Mouse (Mus musculus): ENCODE data around the gene Ubac2. TPM values are rescaled to one million over a fixed set of nuclear protein-coding genes. Genes with fewer than 3 reads are reported as not detected.

Gene Ubac2
- polyA plus RNA-seq, 1 experiment from 2014 or later, result 38.5 TPM

DNA sequence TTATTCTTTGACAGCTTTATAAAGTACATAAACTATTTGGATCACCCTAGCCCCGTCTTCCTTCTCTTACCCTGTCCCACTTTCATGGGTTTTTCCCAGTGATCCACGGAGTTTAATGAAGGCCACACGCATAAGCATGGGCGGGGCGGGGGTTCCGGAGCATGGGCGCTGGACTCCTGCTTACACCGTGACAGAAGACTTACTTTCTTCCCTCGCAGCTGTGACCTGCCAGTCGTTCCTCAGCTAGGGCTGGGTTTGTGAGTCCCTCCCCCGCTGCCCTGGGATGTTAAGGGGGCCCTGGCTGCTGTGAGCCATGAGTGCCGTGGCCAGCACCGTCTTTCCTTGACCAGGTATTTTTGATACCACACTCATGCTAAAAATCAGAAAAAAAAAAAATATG, 134.4 kb downstream of the Ubac2 start:
- ATAC-seq (ENCODE audit: low FRiP score, low TSS enrichment) (no peak), DNase-seq (ENCODE audit: low spot score) (no peak)
- H3K4me2 ChIP-seq (replicated peaks; ENCODE audit: low read depth), result no peak overlapping the region
- H3K9me3 ChIP-seq (ENCODE audit: control insufficient read depth, low read length), result no peaks in the 10 kb centered on the region
- WGBS, result 64% methylated on average over 13 of the region's 13 CpGs
- H3K27me3 ChIP-seq (ENCODE audit: control insufficient read depth, insufficient read depth, low read length), result no peaks in the 10 kb centered on the region
- H3K4me1 ChIP-seq (replicated peaks; ENCODE audit: control insufficient read depth, insufficient read depth), result no peaks in the 10 kb centered on the region
- no peak overlapping the region for H3K4me3 ChIP-seq (ENCODE audit: low read depth, low read length)
- TF ChIP-seq EP300 (optimal IDR thresholded peaks at IDR 0.05) (no peak), CTCF (IDR thresholded peaks at IDR 0.05; ENCODE audit: low read depth) (no peak)
- H3K36me3 ChIP-seq (ENCODE audit: control insufficient read depth, insufficient read depth, low read length), result no peaks in the 10 kb centered on the region
- H3K9ac ChIP-seq (ENCODE audit: low read length), result no peak overlapping the region
- no peak overlapping the region for H3K27ac ChIP-seq (replicated peaks)

DNA sequence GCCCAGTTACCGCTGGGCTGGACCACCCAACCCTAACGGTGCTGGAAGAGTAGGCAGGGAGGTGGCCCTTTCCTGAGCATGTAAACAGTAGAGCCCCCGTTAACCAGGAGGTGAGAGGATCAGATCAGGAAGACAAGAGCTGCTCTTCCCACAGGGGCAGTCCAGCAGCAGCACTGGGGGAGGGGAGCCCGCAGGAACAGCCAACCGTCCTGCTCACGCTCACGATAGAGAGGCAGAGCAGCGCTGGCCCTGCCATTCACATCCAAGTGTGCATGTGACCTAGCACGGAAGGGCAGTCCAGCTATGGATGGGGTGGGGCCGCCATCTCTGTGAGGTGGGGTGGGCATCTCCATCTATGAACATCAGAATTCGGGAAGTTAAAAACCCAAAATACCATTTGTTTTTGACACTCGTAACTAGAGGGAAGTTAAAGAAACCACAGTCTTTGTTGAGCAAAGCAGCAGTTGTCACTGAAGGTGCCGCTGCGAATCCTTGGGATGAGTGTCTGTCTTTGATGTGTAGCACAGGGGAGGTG, 135.1 kb downstream of the Ubac2 start:
- Histone ChIP-seq H3K4me1 (replicated peaks; ENCODE audit: control insufficient read depth, insufficient read depth) (no peaks in the 10 kb centered on the region), H3K27me3 (ENCODE audit: control insufficient read depth, insufficient read depth, low read length) (no peaks in the 10 kb centered on the region), H3K9ac (ENCODE audit: low read length) (no peak overlapping the region), H3K4me3 (ENCODE audit: low read depth, low read length) (no peak overlapping the region), H3K4me2 (replicated peaks; ENCODE audit: low read depth) (no peak overlapping the region), H3K27ac (replicated peaks) (no peak overlapping the region), H3K9me3 (ENCODE audit: control insufficient read depth, low read length) (no peaks in the 10 kb centered on the region), H3K36me3 (ENCODE audit: control insufficient read depth, insufficient read depth, low read length) (no peaks in the 10 kb centered on the region)
- WGBS, result 78% methylated on average over 14 of the region's 14 CpGs
- TF ChIP-seq EP300 (optimal IDR thresholded peaks at IDR 0.05) (no peak), CTCF (IDR thresholded peaks at IDR 0.05; ENCODE audit: low read depth) (no peak)
- no peak for ATAC-seq (ENCODE audit: low FRiP score, low TSS enrichment)
- DNase-seq (ENCODE audit: low spot score), result no peak

DNA sequence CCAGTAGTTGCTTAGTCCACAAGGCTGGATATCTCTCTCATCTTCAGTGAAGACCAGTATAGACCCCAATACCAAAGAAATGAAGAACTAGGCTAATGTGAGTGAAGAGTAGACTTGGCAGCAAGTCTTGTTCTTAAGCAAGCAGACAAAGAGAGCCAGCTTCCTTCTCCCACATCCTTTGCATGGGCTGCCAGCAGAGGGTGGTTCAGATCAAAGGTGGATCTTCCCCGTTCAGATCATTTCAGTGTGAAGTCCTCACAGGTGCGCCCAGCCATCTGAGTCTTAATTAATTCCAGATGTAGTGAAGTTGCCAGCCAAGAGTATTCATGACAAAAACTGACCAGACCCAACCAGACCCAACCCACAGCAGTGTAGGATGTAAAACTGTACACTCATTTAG, 139.5 kb downstream of the Ubac2 start:
- Histone ChIP-seq H3K9ac (ENCODE audit: low read length) (no peak overlapping the region), H3K4me2 (replicated peaks; ENCODE audit: low read depth) (no peak overlapping the region), H3K4me1 (replicated peaks; ENCODE audit: control insufficient read depth, insufficient read depth) (no peaks in the 10 kb centered on the region), H3K4me3 (ENCODE audit: low read depth, low read length) (no peak overlapping the region), H3K27ac (replicated peaks) (no peak overlapping the region), H3K27me3 (ENCODE audit: control insufficient read depth, insufficient read depth, low read length) (no peaks in the 10 kb centered on the region), H3K9me3 (ENCODE audit: control insufficient read depth, low read length) (no peaks in the 10 kb centered on the region), H3K36me3 (ENCODE audit: control insufficient read depth, insufficient read depth, low read length) (peaks cover 12% of the 10 kb centered on the region; the same call in 1 of the 2 replicates)
- TF ChIP-seq CTCF (IDR thresholded peaks at IDR 0.05; ENCODE audit: low read depth) (no peak), EP300 (optimal IDR thresholded peaks at IDR 0.05) (no peak)
- ATAC-seq (ENCODE audit: low FRiP score, low TSS enrichment), result no peak
- 81% methylated on average over 2 of the region's 2 CpGs for WGBS
- no peak for DNase-seq (ENCODE audit: low spot score)

GRCm38 (mm10) chr14:122019389-122019788, 141.0 kb downstream of the Ubac2 start:
- H3K27ac ChIP-seq (replicated peaks), result no peak overlapping the region
- no peaks in the 10 kb centered on the region for H3K9me3 ChIP-seq (ENCODE audit: control insufficient read depth, low read length)
- no peak for ATAC-seq (ENCODE audit: low FRiP score, low TSS enrichment)
- no peaks in the 10 kb centered on the region for H3K27me3 ChIP-seq (ENCODE audit: control insufficient read depth, insufficient read depth, low read length)
- no peak overlapping the region for H3K4me3 ChIP-seq (ENCODE audit: low read depth, low read length)
- WGBS, result 88% methylated on average over 2 of the region's 2 CpGs
- no peak overlapping the region for H3K4me2 ChIP-seq (replicated peaks; ENCODE audit: low read depth)
- no peak for DNase-seq (ENCODE audit: low spot score)
- no peaks in the 10 kb centered on the region for H3K4me1 ChIP-seq (replicated peaks; ENCODE audit: control insufficient read depth, insufficient read depth)
- peaks cover 12% of the 10 kb centered on the region; the same call in 1 of the 2 replicates for H3K36me3 ChIP-seq (ENCODE audit: control insufficient read depth, insufficient read depth, low read length)
- no peak for TF ChIP-seq CTCF (IDR thresholded peaks at IDR 0.05; ENCODE audit: low read depth)
- no peak for TF ChIP-seq EP300 (optimal IDR thresholded peaks at IDR 0.05)
- H3K9ac ChIP-seq (ENCODE audit: low read length), result no peak overlapping the region

GRCm38 (mm10) chr14:122020567-122020966, 142.1 kb downstream of the Ubac2 start:
- H3K4me3 ChIP-seq (ENCODE audit: low read depth, low read length), result no peak overlapping the region
- no peaks in the 10 kb centered on the region for H3K9me3 ChIP-seq (ENCODE audit: control insufficient read depth, low read length)
- TF ChIP-seq CTCF (IDR thresholded peaks at IDR 0.05; ENCODE audit: low read depth), result no peak
- TF ChIP-seq EP300 (optimal IDR thresholded peaks at IDR 0.05), result no peak
- no peak overlapping the region for H3K4me2 ChIP-seq (replicated peaks; ENCODE audit: low read depth)
- ATAC-seq (ENCODE audit: low FRiP score, low TSS enrichment) (no peak), DNase-seq (ENCODE audit: low spot score) (no peak)
- H3K36me3 ChIP-seq (ENCODE audit: control insufficient read depth, insufficient read depth, low read length), result peaks cover 12% of the 10 kb centered on the region; the same call in 1 of the 2 replicates
- H3K9ac ChIP-seq (ENCODE audit: low read length), result no peak overlapping the region
- H3K4me1 ChIP-seq (replicated peaks; ENCODE audit: control insufficient read depth, insufficient read depth), result no peaks in the 10 kb centered on the region
- no peaks in the 10 kb centered on the region for H3K27me3 ChIP-seq (ENCODE audit: control insufficient read depth, insufficient read depth, low read length)
- 90% methylated on average over 6 of the region's 6 CpGs for WGBS
- H3K27ac ChIP-seq (replicated peaks), result no peak overlapping the region

DNA sequence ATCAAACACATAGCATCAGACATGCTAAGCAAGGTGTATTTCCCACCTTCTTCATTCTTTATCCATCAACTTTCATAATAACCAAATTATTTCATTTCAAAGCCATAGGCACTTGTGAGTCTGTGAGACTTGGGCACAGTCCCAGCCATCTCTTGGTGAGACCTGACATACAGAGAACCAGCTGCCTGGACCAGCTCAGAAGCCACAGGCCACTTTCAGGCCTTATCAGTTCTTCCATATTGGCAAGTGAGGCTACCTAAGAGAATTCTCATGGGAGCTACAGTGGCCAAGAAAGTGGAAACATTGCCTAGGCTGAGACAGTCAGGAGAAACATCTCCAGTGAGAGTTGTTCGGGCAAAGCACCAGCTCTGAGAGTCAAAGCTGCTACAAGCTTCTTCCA, 144.6 kb downstream of the Ubac2 start:
- peaks cover 12% of the 10 kb centered on the region; the same call in 1 of the 2 replicates for H3K36me3 ChIP-seq (ENCODE audit: control insufficient read depth, insufficient read depth, low read length)
- WGBS, result 83% methylated on average over 1 of the region's 1 CpGs
- TF ChIP-seq EP300 (optimal IDR thresholded peaks at IDR 0.05) (no peak), CTCF (IDR thresholded peaks at IDR 0.05; ENCODE audit: low read depth) (no peak)

More for the DNA sequence above, 144.6 kb downstream of the Ubac2 start:
- no peak for DNase-seq (ENCODE audit: low spot score)
- Histone ChIP-seq H3K9ac (ENCODE audit: low read length) (no peak overlapping the region), H3K9me3 (ENCODE audit: control insufficient read depth, low read length) (no peaks in the 10 kb centered on the region), H3K27me3 (ENCODE audit: control insufficient read depth, insufficient read depth, low read length) (no peaks in the 10 kb centered on the region), H3K4me3 (ENCODE audit: low read depth, low read length) (no peak overlapping the region), H3K4me1 (replicated peaks; ENCODE audit: control insufficient read depth, insufficient read depth) (no peaks in the 10 kb centered on the region), H3K4me2 (replicated peaks; ENCODE audit: low read depth) (no peak overlapping the region), H3K27ac (replicated peaks) (no peak overlapping the region)
- no peak for ATAC-seq (ENCODE audit: low FRiP score, low TSS enrichment)
